8 mouse cellular contexts compared by ENCODE assay signal in the genomic region with DNA sequence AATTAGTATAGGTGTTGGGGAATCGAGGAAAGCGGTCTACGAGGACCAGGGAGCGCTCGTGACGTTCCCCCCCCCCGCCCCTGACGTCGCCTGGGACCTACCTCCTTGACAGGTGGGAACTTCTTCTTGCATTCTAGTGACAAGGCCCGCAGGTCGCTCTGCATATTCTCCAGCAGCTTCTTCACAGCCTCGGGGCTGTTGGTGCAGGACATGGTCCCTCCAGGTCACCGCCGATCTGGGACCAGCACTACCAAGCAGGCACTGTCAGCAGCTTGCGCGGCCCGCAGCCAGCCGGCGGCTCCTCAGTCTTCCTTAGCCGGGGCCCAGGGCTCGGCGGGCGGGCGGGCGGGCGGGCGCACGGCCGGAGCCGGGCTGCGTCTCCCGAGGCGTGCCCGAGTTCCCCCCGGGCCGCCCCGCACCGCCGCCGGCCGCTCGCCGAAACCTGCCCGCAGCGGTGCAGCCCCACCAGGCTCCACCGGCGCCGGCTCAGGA. TPM values are rescaled to one million over a fixed set of nuclear protein-coding genes. Genes with fewer than 3 reads are reported as not detected.
DNase-seq lines count a peak whose midpoint lies in the region; ATAC-seq and TF ChIP-seq lines count a peak whose summit lies in the region.

No protein-coding gene starts in this region.

- H3K4me2 ChIP-seq in hindbrain, embryonic 12.5 days (replicated peaks) = peak overlapping the region; percentile 81
- H3K4me2 ChIP-seq in lung, embryonic 16.5 days (ENCODE audit: low read depth, low read length) = peak overlapping the region; percentile 80
- H3K4me2 ChIP-seq in stomach, postnatal 0 days (replicated peaks; ENCODE audit: low read depth) = peak overlapping the region; percentile 77

- no peak overlapping the region for H3K27ac ChIP-seq in ES-Bruce4 (ENCODE audit: insufficient read depth, low read length)
- peak overlapping the region; percentile 61; the same call in 1 of the 2 replicates for H3K27ac ChIP-seq in cortical plate, adult 2 months (ENCODE audit: insufficient read depth, low read length)
- H3K27ac ChIP-seq in hindbrain, embryonic 12.5 days = peak overlapping the region; percentile 81
- H3K27ac ChIP-seq in lung, embryonic 16.5 days (ENCODE audit: low read length) = peak overlapping the region; percentile 74
- H3K27ac ChIP-seq in stomach, postnatal 0 days (replicated peaks) = peak overlapping the region; percentile 93

- H3K27me3 ChIP-seq in ES-Bruce4 (ENCODE audit: control insufficient read depth, insufficient read depth, low read length, poor library complexity, severe bottlenecking) = no peaks in the 10 kb centered on the region
- H3K27me3 ChIP-seq in hindbrain, embryonic 12.5 days = peaks cover 5% of the 10 kb centered on the region; the same call in 1 of the 2 replicates
- no peaks in the 10 kb centered on the region for H3K27me3 ChIP-seq in lung, embryonic 16.5 days (ENCODE audit: control insufficient read depth, insufficient read depth, low read depth, low read length)
- H3K27me3 ChIP-seq in stomach, postnatal 0 days (ENCODE audit: control insufficient read depth, insufficient read depth, low read length) = no peaks in the 10 kb centered on the region

- TF ChIP-seq POLR2A in ES-Bruce4 (IDR thresholded peaks at IDR 0.05; ENCODE audit: insufficient read depth, low read length) = no peak
- TF ChIP-seq POLR2A in cortical plate, adult 2 months (IDR thresholded peaks at IDR 0.05; ENCODE audit: extremely low read depth, insufficient read depth, low read length) = 0 out of 2 replicates have a peak, but pooled peaks have one; percentile 13

- TF ChIP-seq CTCF in ES-Bruce4 (IDR thresholded peaks at IDR 0.05; ENCODE audit: low read depth, low read length) = no peak
- TF ChIP-seq CTCF in cortical plate, adult 2 months (IDR thresholded peaks at IDR 0.05; ENCODE audit: extremely low read depth, insufficient read depth, low read length) = no peak
- no peak for TF ChIP-seq CTCF in stomach, postnatal 0 days (IDR thresholded peaks at IDR 0.05; ENCODE audit: low read depth)

- H3K4me3 ChIP-seq in ES-Bruce4 (ENCODE audit: low read depth, low read length) = peak overlapping the region; percentile 94
- peak overlapping the region; percentile 51 for H3K4me3 ChIP-seq in cortical plate, adult 2 months (ENCODE audit: insufficient read depth, low read length)
- peak overlapping the region; percentile 96 for H3K4me3 ChIP-seq in hindbrain, embryonic 12.5 days
- peak overlapping the region; percentile 97 for H3K4me3 ChIP-seq in lung, embryonic 16.5 days (ENCODE audit: low read length)
- peak overlapping the region; percentile 94 for H3K4me3 ChIP-seq in stomach, postnatal 0 days (ENCODE audit: low read depth, low read length)

- H3K36me3 ChIP-seq in ES-Bruce4 (ENCODE audit: control insufficient read depth, insufficient read depth, low read length, poor library complexity, severe bottlenecking) = no peaks in the 10 kb centered on the region
- H3K36me3 ChIP-seq in hindbrain, embryonic 12.5 days = peaks cover 7% of the 10 kb centered on the region; the same call in 1 of the 2 replicates
- H3K36me3 ChIP-seq in lung, embryonic 16.5 days (ENCODE audit: control insufficient read depth, insufficient read depth, low read length) = no peaks in the 10 kb centered on the region
- no peaks in the 10 kb centered on the region for H3K36me3 ChIP-seq in stomach, postnatal 0 days (ENCODE audit: control insufficient read depth, insufficient read depth, low read length)

- DNase-seq in kidney, adult 11 months = peak; percentile 18
- DNase-seq in kidney, postnatal 14 days = no peak
- DNase-seq in stomach, postnatal 0 days (ENCODE audit: low spot score) = peak; percentile 51
- DNase-seq in left cerebral cortex, adult 11 months (ENCODE audit: low spot score) = no peak

- no peaks in the 10 kb centered on the region for H3K9me3 ChIP-seq in ES-Bruce4 (replicated peaks; ENCODE audit: control insufficient read depth, insufficient read depth, low read length, poor library complexity, severe bottlenecking)
- no peaks in the 10 kb centered on the region for H3K9me3 ChIP-seq in hindbrain, embryonic 12.5 days (replicated peaks)
- H3K9me3 ChIP-seq in lung, embryonic 16.5 days (ENCODE audit: control insufficient read depth, low read length) = no peaks in the 10 kb centered on the region
- H3K9me3 ChIP-seq in stomach, postnatal 0 days (ENCODE audit: control insufficient read depth, low read length) = no peaks in the 10 kb centered on the region

- no peaks in the 10 kb centered on the region for H3K4me1 ChIP-seq in ES-Bruce4 (ENCODE audit: control insufficient read depth, insufficient read depth, low read length)
- peaks cover 4% of the 10 kb centered on the region; the same call in 1 of the 2 replicates for H3K4me1 ChIP-seq in cortical plate, adult 2 months (ENCODE audit: control insufficient read depth, insufficient read depth, low read length)
- H3K4me1 ChIP-seq in hindbrain, embryonic 12.5 days = peaks cover 12% of the 10 kb centered on the region
- H3K4me1 ChIP-seq in lung, embryonic 16.5 days (replicated peaks; ENCODE audit: control insufficient read depth, insufficient read depth, low read length) = peaks cover 11% of the 10 kb centered on the region
- H3K4me1 ChIP-seq in stomach, postnatal 0 days (replicated peaks; ENCODE audit: control insufficient read depth, insufficient read depth) = no peaks in the 10 kb centered on the region

- peak overlapping the region; percentile 89 for H3K9ac ChIP-seq in ES-Bruce4 (ENCODE audit: low read depth, poor library complexity, severe bottlenecking)
- peak overlapping the region; percentile 95 for H3K9ac ChIP-seq in hindbrain, embryonic 12.5 days
- H3K9ac ChIP-seq in lung, embryonic 16.5 days (ENCODE audit: low read length) = peak overlapping the region; percentile 93
- H3K9ac ChIP-seq in stomach, postnatal 0 days (ENCODE audit: low read length) = peak overlapping the region; percentile 95

- ATAC-seq in hindbrain, embryonic 12.5 days (ENCODE audit: low FRiP score) = peak; percentile 73
- ATAC-seq in lung, embryonic 16.5 days (ENCODE audit: low read depth) = peak; percentile 75
- peak; percentile 76 for ATAC-seq in stomach, postnatal 0 days (ENCODE audit: low FRiP score, low TSS enrichment)

- under 1% methylated on average over 40 of the region's 48 CpGs for WGBS in hindbrain, embryonic 12.5 days
- under 1% methylated on average over 30 of the region's 48 CpGs for WGBS in lung, embryonic 16.5 days
- WGBS in stomach, postnatal 0 days = under 1% methylated on average over 45 of the region's 48 CpGs

- TF ChIP-seq EP300 in ES-Bruce4 (IDR thresholded peaks at IDR 0.05; ENCODE audit: insufficient read depth, low read depth, low read length) = no peak
- no peak for TF ChIP-seq EP300 in stomach, postnatal 0 days (optimal IDR thresholded peaks at IDR 0.05)

RNA-seq across cellular contexts. Expression of a gene that starts 0.5 kb away (rescaled TPM):
- 39.7 and 48.4 TPM in 2 replicates for polyA plus RNA-seq in ES-Bruce4 (2011; ENCODE audit: insufficient read depth, insufficient read length, low read depth, missing spikeins)
- polyA plus RNA-seq in cortical plate, adult 2 months (2012; rRNA removed) = 53.6 and 57.9 TPM in 2 replicates
- polyA plus RNA-seq in hindbrain, embryonic 12.5 days (2016; fragmentation: Nextera tagmentation; extraction: Ambion mirVana) = 50.8 and 53.8 TPM in 2 replicates
- 16.2 and 19.3 TPM in 2 replicates for polyA plus RNA-seq in lung, embryonic 16.5 days (2015; fragmentation: Nextera tagmentation; extraction: Ambion mirVana)
- polyA plus RNA-seq in stomach, postnatal 0 days (2015; fragmentation: Nextera tagmentation; extraction: Ambion mirVana) = 14.7 and 15.9 TPM in 2 replicates

Comparison
In these comparisons a context has a peak if more than half of its experiments do, and no peak if none do; other contexts are left out.
1. DNase-seq: peak in kidney, adult 11 months (single experiment) and stomach, postnatal 0 days (single experiment); none in kidney, postnatal 14 days (single experiment) and left cerebral cortex, adult 11 months (single experiment).
2. Peak in every context shown above with its lines, with median percentiles within 50 percentile points of each other: H3K4me3 ChIP-seq, H3K9ac ChIP-seq, ATAC-seq and H3K4me2 ChIP-seq.